Mouse (Mus musculus) mouse trophoblast stem cell (cell line): ENCODE measurements at regions not wholly inside any gene's neighbourhood (a gene's known extent, or its start where the extent isn't known, plus 50 kb on each side); places are given as distances from the start of the nearest gene placed in this dataset.

ENCODE experiments used
- in situ Hi-C, 2 experiments: fragments of 300-500 bp; cut with MseI, MboI; formaldehyde crosslinking; loops; 2 replicates in 1 of 2; 3 replicates in 1 of 2; pipeline ENCODE4 v1.15.1; 2025

DNA sequence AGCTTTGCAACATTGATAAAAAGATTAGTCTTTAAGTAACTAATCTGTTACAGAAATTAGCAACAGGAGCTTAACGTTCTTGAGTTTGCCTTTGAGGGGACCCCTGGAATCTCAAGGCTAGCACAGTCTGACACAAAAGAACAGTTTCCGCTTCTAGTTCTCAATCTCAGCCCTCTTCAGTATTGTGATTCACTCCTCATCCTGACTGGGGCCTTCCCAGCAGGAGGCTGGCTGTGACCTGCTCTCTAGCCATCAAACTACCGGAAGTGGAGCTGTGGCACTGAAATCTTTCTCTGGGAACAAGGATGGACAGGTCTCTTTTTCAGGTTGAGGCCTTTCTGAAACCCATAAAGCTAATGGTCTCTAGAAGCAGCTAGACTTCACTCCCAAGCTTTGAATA lies 209.6 kb upstream of the Camk1g start:
- in situ Hi-C loops = loop anchor here in 1 of 2 experiments (10.0 kb wide), 1 partner anchor 135 kb away; no protein-coding TSS in a partner anchor

DNA sequence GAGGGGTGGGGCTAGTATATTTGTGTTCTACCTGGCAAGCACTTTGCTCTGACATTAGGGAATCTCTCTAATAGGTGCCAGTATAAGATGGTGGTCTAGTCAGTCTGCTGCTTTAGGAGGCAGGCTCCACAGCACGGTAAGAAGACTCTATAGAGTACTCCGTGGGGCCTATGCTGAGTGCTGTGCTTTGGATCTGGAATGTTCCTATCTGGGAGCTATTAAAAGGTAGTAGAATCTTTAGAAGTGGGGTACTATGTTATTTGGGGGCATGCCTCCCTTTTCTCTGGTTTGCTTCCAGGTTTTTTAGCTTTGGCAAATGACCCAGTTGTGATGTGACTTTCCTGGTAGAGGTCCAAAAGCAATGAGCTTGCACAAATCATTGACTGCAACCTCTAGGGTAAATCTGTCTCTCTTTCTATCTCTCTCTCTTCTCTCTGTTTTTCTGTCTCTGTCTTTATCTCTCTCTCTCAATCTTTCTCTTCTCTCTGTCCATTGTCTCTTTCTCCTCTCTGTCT lies 208.6 kb upstream of the Camk1g start:
- in situ Hi-C loops = no loop called here

DNA sequence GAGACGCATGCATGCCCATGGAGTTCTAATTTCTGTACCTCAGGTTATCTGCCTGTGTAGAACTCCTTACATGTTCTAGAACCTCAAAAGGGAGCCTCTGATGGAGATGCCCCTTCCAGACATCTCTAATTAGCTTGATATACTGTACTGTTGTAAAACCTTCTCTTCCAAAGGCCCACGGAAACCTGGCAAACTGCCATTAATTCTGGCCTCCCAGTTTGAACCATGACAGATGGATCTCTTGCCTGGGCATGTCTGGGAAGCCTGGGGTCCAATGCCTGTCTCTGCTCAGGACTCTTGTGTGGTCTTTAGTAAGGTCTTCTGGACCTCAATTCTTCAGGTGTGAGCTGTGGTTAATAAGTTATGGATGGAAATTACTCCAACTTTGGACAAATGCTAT lies 207.7 kb upstream of the Camk1g start:
- in situ Hi-C loops = no loop called here

DNA sequence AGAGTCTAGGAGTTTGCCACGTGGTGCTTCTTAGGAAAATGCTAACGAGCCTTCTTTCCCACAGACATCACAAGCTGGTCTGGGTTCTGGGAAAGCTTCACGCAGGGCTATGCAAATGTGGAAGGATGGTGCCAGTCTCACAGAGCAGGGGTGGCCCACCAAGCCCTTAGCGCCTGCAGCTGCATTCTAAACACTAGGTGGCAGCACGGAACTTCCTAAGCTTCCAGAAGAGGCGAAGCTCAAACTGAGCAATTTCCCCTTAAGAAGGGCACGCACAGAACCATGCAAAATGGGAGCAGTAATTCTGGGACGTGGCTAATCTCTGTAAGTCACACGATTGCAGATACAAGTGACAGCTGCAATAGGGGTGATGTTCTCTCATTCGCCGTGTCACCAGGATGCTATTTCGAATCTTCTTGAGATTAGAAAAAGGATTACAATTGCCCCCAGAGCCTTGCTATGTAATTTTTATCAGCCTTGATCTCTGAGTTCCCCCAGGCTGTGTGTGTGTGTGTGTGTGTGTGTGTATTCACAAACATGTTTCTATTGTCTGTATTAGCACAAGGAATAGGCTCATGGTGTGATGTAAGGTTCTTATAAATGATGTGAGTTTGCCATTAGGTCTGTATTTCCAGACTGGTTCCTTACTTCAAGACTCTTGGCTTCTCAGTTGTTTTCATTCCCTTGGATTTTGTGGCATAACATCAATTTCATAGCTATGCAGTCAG lies 206.1 kb upstream of the Camk1g start:
- in situ Hi-C loops = no loop called here

DNA sequence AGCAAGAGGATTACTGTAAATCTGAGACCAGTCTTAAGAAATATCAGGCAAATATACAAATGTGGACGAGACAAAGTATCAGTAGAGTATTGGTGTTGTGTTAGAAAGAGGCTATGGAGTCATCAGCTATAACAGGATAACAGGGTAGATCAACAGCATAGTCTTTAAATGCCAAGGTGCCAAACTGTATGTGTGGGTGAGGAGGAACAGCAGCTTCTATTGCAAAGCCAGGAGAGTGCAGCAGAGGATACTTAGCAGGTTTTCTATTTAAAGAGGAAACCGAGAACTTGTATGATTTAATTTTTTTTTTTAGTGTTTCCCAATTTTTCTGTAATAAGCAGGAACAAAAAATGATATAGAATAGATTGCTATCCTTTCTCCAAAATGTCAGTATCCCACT lies 202.7 kb upstream of the Camk1g start:
- in situ Hi-C loops = no loop called here

DNA sequence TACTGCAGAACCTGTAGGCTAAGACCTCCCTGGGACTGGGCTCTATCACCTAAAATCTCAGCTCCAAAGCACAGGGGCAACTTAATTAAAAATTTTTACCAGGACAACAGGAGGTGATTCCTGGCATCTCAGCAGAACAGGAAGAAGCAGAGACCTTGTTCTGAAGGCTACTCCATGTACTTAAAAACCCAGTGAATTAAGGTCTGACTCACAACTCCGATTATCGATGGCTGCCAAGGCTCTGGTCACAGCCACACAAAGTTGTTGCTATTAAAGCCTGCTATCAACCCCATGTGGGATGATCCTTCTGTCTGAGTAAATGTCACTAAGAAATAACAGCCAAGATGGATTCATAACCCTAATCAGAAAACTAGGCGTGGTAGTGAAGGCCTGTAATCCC lies 202.3 kb upstream of the Camk1g start:
- in situ Hi-C loops = no loop called here

DNA sequence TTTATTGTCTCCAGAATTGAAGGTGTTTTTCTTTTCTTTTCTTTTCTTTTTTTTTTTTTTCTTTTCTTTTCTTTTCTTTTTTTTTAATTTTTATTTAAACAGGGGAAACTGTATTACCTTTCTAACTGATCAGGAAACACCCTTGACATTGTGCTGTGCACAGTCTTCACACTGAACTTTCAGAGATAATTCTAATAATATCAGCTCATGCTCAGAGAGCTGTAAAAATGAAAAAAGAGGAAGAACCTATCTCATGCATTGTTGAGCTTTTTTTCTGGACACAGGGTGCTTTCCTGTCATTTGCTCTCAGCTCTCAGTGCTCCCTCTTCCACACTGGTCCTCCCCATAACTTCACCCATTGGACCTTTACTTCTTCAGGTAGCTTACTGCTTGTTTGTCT lies 201.0 kb upstream of the Camk1g start:
- in situ Hi-C loops = no loop called here

DNA sequence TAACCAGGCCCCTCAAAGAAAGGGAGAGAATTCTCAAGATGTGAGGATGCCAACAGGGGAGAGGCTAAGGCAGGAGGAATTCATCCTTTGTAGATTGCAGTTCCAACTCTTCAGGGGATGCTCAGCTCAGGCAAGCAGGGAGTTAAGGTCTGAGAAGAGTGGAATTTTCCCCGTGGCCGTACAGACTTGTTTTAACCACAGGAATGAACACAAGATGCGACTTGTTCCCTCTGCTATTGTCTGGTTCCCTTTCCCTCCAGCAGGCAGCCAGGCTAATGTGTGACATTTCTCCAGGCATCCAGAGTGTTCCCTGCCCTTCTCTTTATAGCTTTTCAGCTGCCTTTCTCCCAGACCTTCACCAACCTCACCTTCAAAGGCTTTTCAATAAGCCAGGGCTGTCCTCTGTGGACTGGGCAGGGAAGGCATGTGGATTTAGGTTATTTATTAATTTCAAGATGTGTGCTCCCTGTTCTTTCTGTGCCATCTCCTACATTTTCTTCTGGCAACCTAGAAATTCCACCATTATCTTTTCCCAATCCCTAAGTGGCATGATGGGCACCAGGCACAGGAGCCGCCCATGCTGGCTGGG lies 198.6 kb upstream of the Camk1g start:
- in situ Hi-C loops = no loop called here

DNA sequence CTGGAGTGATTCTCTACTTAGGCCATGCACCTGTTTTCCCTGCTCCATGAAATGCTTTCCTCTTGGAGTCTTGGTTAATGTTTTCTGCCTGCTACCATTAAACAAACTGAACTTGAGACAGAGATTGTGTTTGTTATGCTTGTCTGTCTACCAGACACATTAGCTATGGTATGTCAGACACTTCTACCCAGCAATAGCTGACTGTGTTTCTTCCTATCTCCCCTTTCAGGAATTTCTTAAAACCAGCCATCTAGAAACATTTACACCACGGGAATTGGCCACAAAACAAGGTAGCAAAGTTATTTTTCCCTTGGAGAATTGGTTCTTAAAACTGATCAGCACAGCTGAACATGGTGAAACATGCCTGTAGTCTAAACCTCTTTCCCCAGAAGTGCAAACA lies 197.1 kb upstream of the Camk1g start:
- in situ Hi-C loops = no loop called here

DNA sequence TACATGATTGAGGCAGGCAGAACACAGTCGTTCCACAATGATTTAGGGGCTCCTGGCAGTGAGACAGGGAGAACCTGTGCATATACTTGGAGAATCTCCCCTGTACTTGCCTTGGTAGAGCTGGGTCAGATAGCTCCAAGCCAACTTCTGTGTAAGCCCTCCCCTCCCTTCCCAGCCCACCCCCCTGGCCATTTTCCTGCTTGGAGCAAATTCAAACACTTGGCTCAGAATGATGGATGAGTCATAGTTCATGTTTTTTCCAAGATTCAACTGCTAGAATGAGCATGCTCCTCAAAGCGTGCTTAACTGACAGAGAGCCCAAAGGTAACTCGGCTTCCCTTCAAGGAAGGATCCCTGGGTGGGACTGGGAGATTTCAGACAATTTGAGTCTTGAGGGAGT lies 194.1 kb upstream of the Camk1g start:
- in situ Hi-C loops = no loop called here

DNA sequence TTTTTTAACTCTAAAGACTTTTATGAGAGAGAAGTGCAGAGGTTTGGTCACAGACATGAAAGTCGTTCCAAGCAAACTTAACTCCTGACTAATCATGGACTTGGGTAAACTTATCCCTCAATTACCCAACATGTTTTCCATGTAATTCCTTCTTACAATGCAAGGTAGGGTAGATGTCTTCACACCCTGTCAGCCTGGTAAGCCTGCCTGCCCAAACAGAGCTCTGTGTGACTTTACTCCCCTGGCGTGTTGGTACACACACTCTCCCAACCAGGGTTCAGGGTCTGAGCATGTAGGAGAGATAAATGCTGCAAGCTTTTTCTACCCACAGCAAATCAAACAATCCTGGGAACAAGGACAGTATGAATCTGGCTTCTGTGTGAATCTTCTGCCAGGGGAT lies 192.1 kb upstream of the Camk1g start:
- in situ Hi-C loops = no loop called here

DNA sequence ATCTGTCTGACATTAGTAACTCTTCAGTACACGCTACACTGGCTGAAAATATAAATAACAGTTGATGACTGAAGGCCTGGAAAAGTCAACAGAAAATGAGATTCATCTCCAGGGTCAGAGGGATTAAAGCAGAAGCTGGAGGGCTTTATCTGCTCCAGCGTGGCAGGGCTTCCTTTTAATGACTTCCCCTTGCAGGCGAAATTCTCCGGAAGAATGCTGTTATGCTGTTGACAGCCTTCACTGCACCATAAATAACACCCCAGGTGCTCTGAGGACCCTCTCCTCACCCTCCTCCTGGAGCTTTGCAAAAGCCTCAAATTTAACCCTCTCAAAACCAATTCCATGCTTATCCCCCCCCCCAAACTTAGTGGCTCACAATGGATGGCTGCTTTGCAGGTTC lies 188.0 kb upstream of the Camk1g start:
- in situ Hi-C loops = no loop called here

DNA sequence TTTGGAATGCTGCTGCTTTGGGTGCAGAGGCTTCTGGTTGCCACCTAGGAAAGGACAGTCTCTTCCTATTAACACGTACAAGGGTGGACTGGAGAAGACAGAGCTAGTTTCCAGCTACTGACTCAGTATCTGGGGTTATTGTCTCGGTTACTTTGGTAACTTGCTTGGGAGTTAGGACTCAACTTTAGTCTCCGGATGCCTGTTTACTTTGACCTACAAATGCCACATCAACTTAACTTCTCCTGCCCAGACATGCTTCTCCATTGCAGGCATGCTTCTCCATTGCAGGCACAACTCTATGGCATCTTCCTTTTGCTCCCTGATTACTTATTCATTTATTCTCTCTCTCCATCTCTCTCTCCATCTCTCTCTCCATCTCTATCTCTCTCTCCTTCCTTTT lies 184.6 kb upstream of the Camk1g start:
- in situ Hi-C loops = no loop called here

DNA sequence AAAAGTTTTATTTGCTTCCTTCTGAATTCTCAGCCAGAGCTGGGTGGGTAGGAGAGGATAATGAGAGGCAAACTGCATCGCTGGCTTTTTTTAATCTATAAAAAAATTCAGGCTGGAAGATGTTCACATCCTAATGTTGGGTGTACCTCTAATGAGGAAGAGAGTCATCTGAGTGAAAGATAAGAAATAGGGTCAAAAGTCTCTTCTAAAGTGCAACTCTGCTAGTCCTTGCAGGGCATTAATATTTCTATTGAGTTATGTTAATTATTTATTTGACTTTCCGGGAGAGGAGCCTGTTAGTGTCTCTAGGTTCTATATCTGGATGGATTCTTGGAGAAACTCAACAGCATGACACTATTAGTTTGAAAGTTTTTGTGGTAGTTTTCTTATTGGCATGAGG lies 182.2 kb upstream of the Camk1g start:
- in situ Hi-C loops = no loop called here

DNA sequence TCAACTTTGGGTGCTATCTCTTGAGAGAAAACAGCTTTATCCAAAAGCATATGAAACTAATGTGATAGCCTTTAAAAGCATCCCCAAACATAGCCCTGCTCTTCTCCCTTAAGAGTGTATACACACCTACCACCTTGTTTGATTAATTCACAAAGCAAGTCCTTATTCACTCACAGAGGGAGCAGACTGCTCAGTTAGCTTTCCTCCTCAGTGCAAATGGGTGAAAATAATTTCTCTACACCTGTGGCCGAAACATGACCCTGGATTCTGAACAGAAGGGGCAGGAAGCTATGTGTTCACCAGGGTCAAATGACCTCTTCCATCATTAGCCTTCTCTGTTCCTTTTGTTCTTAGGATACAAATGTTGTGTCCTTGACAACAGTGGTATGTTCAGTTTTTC lies 181.2 kb upstream of the Camk1g start:
- in situ Hi-C loops = no loop called here

DNA sequence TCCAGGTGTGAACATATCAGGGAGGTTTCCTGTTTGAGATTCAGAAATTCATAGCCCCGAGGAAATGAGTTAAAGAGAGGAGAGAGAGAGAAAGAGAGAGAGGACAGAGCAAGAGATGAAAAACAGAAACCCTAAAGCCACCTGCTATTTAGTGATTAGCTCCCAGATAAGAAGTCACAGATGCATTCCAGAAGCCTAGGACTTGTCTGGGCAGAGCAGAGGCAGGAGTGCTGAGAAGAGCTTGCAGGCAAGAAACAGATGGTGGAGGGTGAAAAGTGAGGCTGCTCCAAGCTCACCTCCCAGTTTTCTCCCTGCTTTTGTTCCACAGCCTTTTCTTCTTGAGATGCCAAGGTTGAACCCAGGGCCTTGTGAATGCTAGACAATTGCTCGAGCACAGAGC lies 180.7 kb upstream of the Camk1g start:
- in situ Hi-C loops = no loop called here

DNA sequence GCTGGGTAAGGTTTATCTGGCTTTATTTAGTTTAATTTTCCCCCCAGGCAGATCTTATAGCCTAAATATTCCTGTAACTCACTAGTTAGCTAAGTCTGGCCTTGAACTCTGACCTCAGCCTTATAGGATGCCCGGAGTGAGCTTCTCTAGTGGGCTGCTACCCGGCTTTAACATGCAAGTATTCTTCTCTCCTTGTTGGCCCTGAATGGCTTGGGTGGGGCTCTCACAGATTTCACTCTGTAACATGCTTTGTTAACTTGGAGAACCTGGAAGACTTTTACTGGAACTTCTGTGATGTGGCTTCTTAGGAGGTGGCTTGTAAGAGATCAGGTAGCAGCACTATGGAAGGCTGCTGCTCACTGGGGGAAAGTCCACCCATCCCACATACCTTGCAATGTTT lies 177.3 kb upstream of the Camk1g start:
- in situ Hi-C loops = no loop called here

DNA sequence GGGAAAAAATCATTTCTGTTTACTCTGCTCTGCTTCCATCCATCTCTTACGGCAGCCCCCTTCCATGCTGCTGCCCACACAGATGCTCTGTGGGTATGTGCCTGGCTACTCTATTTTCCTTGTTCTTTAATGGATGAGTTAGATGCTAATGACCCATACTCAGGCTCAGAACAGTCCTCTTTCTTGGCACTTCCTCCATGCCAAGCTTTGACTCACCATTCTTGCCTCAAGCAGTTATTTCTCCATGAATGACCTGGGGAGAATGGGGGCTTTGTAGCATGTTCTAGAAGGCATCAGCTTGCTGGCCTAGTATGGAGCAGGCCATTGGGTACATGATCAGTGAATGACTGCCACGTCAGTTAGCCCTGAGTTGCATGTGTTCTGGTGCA lies 175.9 kb upstream of the Camk1g start:
- in situ Hi-C loops = no loop called here

DNA sequence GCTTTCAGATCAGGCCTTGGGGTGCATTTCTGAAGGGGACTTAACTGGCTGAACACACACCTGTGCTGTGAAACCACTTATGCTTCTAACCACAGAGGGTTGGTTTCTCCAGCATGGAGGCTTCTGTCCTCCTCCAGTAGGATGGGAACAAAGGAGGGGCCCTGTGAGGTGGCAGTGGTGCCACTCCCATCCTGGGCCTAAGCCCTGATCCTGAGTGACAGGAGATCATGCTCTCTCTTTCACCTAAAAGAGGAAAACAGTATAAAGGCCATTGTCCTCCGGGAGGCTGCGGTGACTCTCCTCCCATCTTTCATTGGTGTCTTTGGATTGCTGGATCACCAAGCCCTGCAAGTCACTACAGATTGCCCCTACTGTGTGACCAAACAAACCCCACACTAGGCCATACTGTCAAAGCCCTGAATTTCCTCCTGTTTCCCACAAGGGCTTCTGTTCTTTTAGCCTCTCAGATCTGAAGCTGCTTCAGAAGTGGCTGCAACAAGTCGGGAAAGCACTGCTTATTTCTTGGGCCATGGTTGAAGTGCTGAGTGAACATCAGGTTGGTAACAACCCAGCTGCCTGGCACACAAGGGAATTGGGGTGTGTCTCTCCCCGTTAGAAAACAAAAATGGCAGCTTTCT lies 175.4 kb upstream of the Camk1g start:
- in situ Hi-C loops = no loop called here

DNA sequence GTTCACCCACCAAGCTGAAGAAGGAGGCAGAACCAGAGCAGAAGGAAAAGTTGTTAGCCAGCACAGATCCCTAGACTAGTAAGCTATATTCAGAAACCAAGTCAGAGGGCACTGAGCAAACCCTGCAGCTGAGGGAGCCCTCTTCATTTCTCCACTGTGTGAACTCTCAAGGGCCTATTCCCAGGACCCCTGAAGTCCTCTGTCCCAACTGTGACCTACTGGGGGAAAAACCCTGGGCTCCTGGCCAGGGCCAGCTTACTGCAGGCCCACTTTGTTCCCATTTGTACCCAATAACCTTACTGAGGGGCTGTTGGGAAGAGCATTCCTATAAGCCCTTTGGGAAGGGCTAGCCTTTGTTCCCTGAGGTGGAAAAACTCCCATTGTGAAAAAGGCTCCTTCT lies 174.7 kb upstream of the Camk1g start:
- in situ Hi-C loops = no loop called here

DNA sequence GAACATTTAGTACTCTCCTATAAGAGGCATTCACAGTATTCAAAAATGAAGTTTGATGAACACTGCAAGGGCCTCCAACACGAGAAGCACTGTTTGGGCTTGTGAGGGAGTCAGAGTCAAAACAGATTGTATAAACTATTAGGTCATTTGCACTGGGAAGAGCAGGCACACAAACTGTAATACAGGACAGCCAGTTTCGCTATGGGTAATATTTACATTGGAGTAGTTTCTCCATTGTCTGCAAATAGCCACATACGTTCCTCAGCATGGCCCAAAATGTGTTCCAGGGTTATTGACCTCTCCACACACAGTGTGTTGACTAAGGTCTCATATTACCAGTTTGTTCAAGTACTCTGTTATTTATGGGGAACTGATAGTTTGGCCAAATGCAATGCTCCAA lies 173.7 kb upstream of the Camk1g start:
- in situ Hi-C loops = no loop called here

DNA sequence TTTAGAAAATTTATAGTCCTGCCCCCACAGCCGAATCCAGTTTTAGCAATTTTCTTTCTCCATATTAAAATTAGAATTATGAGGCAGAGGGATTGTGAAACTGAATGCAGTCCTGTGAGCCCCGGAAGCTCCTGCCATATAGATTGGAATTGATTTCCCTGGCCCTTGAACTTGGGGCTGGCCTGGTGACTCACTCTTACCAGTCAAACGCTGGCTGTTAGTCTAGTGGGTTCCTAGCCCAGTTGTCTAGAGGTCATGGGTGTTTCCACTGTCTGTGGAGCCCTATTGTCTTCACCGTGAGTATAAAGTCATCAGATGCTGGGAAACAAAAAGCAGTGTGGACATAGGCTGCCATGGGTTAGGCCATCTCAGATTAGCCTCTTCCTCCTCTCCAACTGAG lies 173.2 kb upstream of the Camk1g start:
- in situ Hi-C loops = no loop called here

DNA sequence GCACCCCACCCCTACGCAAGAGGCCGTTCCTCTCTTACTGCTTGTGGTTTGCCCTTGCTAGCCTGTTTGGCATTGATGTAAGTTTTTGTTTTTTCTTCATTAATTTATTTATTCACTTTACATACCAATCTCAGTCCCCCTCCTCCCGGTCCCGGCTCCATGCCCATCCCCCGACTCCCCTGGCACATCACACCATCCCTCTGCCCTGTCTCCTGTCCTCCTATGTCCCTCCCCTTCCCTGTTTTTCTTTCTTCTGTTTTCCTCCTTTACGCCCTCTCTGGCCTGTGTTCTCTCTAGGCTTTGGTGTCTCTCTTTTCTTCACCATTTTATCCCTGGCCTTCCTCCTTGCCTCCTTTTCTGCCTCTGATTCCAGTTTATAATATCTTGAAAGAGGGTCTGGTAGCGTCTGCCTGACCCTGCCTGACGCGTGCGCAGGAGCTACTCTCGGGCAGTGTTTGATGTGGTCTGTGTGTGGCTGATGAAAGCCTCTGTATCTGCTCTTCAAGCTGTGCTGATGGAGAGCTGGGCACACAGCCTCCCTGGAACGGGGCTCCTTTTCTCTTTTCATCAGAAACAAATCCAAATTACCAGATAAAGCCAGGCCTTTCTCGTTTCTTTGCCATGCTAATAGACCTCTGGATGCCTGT lies 172.0 kb upstream of the Camk1g start:
- in situ Hi-C loops = no loop called here
